Mouse (Mus musculus) spleen, postnatal 14 days (tissue): ENCODE data around the gene Rpl10a.
A peak's percentile ranks its signal among the peaks of the same experiment; 100 is the strongest.

Source experiments
- DNase-seq, 2 experiments: peaks; one replicate each; pipeline ENCODE4 v3.0.0; 2021 to 2022; ENCODE audit warnings: low spot score in 2 of 2

The Rpl10a gene

DNA sequence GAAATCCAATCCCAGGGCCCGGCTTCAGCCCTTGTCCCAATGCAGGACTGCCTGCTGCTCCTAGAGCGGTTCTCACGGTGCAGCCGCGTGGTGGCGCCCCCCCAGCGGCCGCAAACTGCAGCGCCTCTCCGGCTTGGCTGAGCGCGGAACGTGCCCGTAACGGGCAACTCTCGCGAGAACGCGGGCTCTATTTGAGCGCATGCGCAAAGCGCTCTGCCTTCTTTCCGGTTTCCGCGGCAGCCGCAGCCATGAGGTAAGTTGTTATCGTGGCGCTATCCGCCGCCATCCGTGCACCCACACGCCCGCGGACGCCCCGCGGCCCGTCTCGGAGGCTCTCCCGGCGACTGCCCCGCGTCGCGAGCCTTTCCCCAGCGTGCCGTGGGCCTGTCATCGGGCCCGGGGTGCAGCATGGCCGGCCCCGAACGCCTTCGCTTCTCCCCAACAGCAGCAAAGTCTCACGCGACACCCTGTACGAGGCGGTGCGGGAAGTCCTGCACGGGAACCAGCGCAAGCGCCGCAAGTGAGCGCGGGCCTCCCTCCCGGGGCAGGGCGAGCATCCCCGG is at the start of gene Rpl10a:
TSS of gene Rpl10a (plus strand) at position 106 of the 563 bp plus-strand sequence.
- DNase-seq, result peak; percentile 97 to 98

DNA sequence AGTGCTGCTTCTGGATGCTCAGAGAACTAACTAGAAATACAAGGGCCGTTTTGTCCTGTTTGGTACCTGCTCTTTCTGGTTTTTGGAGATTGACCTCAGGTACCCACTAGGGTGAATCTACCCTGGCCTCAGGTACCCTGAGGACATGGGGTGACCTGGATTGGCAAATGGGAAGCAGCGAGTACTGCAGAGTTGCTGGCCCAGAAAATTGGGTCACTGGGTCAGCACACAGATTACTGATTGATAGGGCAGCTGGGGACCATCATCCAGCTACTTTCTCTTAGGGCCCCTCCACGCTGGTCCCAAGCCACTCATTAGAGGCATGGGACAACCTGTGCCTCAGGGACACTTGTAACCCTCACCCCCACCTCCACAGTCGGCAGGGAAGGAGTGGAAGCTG is 49.0 kb upstream of the Rpl10a start:
- no peak for DNase-seq

DNA sequence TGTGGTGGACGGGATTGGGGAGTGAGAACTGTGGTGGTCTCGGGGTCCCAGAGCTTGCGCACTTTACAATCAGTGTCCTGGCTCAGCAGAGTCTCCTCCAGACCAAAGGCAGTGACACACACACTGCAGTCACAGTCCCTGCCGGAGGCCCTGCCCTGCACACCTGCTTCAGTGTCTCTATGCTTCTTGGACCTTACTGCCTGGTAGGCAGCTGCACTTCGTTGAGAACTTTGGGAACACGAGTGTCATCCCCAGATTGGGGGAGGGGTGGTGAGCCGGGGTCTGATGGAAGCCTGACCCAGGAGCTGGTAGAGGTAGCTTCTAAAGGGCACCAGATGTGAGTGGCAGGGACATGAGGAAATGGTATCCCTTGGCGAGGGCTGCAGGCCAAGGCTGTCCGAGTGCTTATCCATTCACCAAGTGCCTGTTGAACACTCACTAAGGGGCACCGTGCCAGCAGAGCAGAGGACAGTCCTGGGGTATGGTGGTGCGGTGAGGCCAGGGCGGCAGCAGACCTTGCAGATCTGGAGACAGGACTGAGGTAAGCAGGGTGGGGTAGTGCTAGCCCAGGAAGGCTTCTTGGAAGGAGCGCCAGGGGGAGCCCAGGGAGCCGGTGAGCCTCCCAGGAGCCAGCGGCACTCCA is 48.4 kb upstream of the Rpl10a start:
- DNase-seq, result no peak

DNA sequence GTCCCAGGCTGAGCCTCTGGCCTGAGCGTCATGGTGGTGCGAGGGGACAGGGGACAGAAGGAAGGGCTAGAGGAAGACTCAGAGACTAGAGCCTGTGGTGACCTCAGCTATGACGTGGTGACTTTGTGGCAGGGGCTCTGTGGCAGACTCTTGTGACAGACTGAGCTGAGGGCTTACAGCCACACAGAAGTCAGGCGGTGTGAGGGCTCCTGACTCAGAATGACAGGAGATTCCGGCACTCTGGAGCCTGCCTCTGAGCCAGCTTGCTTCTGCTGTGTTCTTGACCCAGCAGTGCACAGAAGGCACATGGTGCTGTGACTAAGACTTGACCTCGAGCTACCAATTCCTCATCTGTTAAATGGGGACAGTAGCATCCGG is 47.9 kb upstream of the Rpl10a start:
- DNase-seq, result no peak

DNA sequence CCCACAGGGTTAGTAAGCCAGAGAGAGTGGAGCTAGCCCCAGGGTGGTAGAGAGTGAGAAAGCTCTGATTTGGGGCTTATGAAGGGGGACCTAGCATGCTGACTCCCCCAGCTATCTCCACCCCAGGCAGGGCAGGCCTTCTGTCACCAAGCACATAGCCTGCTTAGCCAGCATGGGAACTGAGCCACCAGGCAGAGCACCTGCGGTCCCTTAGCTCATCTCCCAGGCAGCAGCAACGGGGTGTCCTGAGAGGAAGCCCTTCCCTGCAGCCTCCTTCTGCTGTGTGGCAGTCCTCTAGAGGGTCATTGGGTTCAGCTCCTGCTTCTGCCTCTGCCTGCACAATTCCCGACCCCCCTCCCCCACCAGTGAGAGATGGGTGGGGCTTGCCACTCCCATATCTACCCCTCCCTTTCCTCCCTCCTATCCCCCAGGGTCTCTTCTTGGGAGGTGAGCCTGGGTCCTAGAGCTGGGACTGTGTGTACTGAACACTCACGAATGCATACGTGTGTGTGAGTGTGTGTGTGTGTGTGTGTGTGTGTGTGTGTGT is 47.4 kb upstream of the Rpl10a start:
- no peak for DNase-seq

DNA sequence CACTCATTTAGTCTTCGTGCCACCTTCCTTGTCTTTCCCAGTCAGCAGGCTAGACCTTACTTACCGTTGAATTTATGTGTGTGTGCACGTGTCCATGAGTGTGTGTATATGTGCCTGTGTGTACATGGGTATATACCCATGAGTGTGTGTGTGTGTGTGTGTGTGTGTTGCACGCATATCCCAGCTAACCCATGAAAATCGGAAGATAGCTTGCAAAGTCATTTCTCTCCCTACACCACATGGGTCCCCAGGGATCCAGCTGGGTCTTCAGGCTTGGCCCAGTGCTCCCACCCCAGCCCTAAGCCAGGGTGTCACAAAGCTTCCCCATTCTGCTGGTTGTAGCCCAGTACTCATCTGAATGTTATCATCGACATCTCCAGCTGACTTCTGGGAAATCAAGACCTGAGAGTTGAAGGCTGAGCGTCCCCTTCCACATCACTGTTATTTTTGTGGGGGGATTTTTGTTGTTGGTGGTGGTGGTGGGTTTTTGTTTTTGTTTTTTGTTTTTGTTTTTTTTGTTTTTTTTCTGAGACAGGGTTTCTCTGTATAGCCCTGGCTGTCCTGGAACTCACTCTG is 46.3 kb upstream of the Rpl10a start:
- DNase-seq, result no peak

DNA sequence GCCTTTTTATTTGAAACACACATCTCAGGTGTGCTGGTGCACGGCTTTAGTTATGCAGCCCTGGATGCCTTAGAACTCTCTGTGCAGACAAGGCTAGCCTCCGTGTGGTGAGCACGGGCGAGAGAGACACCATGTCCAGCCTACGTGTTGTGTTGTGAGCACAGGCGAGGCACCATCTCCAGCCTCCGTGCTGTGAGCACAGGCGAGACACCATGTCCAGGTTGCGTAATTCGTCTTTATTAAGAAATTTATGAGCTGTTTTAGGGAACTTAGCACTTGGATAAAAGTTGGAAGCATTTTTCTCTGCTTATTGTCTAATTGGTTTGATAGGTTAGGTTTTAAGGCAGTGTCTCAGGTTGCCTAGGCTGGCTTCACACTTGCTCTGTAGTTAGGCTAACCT is 45.1 kb upstream of the Rpl10a start:
- no peak for DNase-seq

DNA sequence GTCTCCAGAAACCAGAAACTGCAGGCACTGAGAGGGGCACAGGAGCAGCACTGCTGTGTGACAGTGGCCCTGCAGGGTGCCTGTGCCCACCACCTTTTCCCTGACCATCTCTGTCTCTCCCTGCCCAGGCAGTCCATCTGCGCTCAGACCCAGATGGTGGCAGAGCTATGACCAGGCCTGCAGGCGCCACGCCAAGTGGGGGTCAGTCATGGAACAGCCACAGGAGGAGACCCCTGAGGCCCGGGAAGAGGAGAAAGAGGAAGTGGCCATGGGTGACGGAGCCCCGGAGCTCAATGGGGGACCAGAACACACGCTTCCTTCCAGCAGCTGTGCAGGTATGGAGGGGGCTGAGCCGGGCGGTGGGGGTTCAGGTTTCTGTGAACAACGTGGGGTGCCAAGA is 42.1 kb upstream of the Rpl10a start:
- DNase-seq, result no peak

DNA sequence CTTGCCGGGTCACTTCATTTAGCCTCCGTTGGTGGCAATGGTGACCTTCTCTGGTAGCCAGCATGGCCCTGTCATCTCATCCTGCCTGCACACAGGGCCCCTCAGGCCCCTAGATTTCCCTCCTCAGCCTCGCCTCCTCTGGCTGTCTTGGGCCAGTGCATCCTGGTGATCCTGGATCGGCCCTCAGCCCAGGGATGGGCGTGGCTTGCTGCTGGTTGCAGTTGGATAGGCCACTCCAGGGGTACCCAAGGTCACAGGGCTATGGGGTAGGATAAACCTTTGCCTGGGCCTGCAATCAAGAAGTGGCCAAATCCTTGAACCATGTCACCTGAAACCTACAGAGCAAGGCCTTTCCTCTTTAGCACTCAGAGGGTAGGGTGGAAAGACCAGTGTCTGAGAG is 41.3 kb upstream of the Rpl10a start:
- DNase-seq, result no peak

DNA sequence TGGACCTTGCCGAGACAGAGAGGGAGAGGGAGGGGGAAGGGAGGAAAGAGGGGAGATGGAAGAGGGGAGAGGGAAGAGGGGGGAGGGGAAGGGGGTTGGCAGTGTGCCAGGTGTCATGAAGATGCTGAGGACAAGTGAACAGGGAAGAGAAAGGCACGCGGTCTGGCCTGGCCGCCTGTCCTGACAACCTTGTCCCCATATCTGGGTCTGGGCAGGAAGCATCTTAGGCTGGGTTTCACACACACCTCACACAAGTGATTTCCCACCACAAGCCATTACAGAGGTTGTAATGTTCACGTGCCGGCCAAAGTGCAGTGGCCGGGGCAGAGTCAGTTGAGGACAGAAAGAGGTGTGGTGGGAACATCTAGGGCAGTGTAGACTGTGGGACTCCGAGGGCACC is 40.7 kb upstream of the Rpl10a start:
- no peak for DNase-seq

DNA sequence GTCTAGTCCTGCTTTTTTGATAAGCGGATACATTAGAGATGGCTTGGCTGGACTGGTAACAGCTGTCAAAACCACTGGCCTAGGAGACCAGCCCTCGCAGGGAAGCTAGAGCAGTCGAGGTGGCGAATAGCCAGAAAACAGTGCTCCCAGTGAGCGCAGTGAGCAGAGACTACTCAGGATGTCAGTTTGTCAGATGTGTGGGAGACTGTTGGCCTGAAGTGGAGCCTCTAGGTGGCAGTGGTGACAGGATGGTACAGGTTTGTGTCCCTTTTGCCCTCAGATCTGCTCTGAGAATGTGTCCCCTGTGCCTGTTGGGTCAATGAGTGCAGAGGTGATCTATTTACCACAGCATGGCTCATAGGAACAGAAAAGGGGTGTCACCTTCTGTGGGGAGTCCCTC is 40.3 kb upstream of the Rpl10a start:
- DNase-seq, result no peak

DNA sequence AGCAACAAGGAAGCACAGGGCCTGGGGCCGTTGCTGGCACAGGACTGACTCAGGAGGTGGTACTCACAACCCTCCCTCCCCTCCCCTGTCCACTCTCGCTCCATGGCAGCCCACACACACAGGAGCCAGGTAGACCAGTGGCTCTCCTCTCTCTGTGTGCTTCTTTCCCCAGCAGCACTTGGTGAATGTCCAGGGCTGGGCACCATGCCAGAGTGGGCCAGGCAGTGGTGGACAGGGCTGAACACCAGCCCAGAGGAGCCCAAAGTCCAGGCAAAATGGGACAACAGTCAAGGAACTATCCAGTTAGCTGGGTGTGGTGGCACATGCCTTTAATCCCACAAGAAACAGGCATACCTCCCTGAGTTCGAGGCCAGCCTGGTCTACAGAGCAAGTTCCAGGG is 38.0 kb upstream of the Rpl10a start:
- no peak for DNase-seq

DNA sequence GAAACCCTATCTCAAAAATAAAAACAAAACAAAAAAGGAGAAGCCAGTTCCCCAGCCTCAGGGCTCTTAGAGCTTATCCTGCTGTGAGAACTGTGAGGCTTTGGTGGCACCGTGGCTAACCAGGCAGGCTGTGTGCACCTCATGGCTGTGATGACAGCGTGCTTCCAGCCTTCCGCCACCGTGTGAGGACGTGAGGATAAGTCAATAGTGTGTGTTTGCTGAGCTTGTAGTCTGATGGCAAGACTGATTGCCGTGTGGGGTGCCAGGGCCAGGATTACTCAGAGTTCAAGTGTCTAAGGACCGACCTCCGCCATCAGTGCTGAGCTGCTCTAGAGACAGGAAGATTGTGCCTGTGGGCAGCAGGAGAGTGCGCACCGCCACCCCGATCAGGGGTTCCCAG is 37.6 kb upstream of the Rpl10a start:
- no peak for DNase-seq

DNA sequence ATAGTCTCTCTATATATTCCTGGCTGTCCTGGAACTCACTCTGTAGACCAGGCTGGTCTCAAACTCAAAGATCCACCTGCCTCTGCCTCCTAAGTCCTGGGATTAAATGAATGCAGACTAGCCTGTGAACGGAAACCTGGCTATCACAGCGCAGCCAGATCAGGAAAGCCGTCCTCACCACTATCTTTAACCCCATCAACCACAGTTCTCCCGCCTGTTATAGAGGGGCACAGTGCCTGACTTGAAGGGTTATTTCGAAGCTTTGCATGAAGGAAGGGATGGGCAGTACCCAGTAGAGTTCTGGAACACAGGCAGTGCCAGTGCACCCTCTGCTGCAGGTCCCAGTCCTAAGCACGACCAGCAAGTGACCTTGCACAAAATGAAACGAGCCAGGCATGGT is 36.9 kb upstream of the Rpl10a start:
- no peak for DNase-seq

DNA sequence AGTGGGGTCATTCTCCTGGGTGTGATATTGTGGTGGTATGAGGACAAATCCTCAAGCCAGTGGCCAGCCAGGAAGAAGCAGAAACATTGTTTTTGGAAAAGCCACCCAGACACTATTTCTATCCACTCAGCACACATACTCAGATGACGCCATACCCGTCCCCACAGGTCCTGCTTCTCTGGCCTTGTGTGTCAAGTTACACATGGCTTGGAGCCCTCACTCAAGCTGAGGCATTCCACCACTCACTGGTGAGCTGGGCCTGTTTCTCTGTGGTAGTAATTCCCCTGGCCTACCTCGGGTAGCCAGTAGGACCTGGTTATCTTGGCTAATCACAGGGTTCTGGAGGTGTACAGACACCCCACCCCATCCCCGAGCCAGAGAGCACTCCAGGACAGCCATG is 34.6 kb upstream of the Rpl10a start:
- DNase-seq, result no peak

DNA sequence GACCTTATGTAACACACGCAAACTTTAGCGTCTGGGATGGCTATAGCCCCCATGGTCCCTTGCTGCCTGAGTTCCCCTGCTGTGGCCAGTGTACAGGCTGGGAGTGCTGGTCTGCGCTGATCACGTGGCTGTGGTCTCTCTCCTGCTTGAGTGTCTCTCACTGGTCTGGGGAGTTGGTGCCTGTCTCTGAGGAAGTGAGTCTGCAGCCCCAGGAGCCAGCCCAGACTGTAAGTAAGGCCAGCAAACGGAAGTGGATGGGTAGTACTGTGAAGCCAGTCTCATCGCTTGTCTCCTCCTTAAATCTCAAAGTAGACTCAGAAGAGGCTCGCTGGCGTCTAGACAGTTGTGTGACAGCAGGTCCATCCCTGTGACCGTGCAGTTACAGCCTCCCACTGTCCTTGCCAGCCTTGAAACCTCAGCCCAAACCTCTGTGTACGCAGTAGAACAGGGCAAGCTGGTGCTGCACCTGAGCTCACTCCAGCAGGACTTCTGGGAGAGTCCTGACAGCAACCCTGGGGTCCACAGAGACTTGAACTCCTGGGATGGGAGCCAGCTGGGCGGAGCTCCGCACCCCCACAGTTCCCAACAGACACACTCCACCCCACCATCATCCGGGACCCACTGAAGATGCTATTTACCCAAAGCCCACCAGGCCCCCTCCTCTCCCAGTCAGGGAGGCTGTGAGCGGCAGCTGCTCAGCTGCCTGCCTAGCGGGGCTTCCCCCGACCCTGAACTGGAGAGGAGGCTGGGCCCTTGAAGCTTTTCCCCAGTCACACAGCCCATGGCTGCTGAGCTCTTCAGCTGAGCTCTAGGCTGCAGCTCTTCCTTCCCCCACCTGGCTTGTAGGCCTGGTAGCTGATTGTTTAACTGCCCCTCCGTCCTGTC is 33.6 kb upstream of the Rpl10a start:
- DNase-seq, result no peak

DNA sequence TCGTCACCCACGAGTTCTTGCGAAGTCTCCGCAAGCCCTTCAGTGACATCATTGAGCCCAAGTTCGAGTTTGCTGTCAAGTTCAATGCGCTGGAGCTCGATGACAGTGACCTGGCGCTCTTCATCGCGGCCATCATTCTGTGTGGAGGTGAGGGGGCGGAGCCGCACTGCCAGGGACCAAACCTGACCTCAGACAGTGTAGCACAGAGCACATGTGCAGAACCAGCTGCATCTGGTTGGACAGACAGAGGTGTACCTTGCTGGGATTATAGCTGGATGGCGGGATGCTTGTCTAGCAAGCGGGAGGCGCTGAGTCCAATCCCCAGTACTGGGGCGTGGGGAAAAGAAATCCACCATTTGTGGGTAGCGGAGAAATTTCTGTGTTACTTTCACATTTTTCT is 29.4 kb upstream of the Rpl10a start:
- no peak for DNase-seq

DNA sequence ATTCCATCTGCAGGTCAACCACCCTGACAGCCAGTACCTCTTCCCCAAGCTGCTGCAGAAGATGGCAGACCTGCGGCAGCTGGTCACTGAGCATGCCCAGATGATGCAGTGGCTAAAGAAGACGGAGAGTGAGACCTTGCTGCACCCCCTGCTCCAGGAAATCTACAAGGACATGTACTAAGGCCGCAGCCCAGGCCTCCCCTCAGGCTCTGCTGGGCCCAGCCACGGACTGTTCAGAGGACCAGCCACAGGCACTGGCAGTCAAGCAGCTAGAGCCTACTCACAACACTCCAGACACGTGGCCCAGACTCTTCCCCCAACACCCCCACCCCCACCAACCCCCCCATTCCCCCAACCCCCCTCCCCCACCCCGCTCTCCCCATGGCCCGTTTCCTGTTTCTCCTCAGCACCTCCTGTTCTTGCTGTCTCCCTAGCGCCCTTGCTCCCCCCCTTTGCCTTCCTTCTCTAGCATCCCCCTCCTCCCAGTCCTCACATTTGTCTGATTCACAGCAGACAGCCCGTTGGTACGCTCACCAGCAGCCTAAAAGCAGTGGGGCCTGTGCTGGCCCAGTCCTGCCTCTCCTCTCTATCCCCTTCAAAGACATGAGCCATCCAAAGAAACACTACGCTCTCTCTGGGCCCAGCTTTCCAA is 28.5 kb upstream of the Rpl10a start:
- DNase-seq, result no peak

DNA sequence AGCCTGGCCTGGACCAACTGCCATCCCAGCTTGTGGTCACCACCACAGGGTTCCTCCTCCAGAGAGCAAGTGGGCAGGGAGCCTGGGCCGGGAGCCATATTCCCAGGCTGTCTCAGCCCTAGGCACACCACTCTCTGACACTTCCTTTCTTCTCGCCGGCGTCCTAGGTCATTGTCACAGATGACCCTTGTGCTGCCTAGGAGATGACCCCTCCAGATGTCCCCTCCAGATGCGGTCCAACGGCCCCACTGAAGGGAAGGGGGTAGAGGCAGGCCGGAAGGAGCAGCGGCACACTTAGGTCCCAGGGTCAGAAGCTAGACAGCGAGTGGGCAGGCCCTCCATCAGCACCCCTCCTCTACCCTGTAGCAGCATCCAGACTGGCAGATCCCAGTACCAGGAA is 27.9 kb upstream of the Rpl10a start:
- no peak for DNase-seq

DNA sequence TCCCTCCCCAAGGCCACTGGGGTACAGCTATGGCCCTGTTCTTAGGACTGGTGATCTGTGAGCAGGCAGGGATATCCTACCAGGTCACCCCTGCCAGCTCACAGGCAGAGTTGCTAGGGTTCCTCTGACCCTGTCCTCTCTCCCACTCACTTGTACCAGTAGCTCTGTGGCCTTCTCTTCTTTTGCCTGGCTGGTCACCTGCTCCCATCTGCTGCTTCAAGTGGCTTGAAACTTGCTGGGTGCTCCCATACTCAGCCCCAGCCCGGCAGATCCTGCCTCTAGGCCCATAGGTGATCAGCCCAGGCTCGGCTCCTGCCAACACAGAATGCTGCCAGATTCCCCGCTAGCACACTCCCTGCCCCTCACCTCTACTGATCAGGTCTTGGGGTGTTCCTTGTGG is 27.4 kb upstream of the Rpl10a start:
- DNase-seq, result no peak

DNA sequence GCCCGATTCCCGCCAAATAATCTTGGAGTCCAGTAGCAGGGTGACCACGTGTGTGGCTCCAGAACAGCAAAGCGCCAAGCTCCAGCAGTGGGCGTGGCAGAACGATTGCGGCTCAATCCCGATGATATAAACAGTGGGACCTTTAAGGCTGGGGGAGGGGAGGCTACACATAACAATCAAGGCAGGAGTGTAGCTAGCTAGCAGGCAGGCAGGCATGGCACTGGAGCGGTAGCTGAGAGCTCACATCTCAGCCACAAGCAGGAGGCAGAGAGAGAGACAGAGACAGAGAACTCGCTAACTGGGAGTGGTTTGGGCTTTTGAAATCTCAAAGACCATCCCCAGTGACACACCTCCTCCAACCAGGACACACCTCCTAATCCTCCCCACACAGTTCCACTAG is 23.1 kb upstream of the Rpl10a start:
- DNase-seq, result no peak
